Mouse (Mus musculus) retina, adult 2 months (tissue): ENCODE measurements around the gene 9930104L06Rik.
"Not testable (repeated sequence)": the region's sequence is repeated elsewhere in the genome, so short reads cannot be mapped to it uniquely, and the experiment has no call there.

Experiments
- DNase-seq: peaks from one replicate; pipeline ENCODE4 v3.0.0-alpha.2; 2012; ENCODE audit warnings: low read depth, low spot score

9930104L06Rik gene

DNA sequence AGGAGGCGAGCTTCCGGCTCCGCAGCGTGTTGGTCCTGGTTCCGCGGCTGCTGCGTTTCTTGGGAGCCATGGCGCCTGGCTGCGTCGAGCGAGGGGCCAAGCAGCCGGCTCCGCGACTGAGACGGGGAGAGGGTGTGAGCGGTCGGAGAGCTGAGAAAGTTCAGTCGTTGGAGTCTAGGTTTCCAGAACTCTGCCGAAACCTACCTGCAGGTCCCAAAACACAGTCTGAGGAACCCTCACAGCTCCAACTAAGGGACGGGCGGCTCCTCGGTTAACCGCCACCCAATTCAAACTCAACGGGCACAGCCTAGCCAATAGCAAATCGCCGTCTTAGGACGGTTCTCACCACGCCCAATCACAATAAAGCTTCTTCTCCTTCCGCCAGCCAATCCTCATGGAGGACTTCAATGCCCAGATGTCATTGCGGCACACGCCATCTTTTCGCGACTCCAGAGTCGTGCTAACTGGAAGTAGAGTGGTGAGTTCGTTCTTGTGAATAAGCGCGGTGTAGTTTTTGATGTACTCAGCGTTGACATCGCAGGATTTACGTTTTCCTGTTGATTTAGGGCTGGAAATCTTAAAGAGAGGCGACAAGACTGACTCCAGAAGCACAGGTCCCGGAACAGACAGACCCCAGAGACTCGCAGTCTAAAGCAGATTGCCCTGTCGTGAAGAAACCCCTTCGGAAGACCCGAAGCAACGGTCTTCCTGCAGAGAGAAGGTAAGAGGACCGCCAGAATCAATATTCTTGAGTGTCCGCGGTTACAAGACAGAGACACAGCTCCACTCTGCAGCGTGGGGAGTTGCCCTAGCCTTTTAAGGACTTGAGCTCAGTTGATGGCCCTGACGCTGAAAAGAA, at the start of gene 9930104L06Rik:
Gene 9930104L06Rik (plus strand): TSS at position 436 of the 859 bp plus-strand sequence.
- peak; percentile 89 for DNase-seq

GRCm38 (mm10) chr4:124888702-124889101, 48.1 kb upstream of the 9930104L06Rik start:
- no peak for DNase-seq

DNA sequence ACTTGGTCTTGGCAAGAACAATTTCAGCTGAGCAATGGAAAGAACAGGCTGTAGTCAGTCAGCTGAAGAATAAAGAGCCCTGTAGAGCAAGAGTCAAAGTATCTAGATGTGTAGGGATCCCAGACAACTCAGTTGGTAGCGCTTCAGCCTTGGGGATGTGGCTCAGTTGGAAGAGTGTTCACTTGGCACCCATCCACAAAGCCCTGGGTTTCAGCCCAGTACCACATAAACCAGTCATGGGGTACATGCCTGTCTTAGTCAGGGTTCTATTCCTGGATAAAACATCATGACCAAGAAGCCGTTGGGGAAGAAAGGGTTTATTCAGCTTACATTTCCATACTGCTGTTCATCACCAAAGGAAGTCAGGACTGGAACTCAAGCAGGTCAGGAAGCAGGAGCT, 46.9 kb upstream of the 9930104L06Rik start:
- no peak for DNase-seq

DNA sequence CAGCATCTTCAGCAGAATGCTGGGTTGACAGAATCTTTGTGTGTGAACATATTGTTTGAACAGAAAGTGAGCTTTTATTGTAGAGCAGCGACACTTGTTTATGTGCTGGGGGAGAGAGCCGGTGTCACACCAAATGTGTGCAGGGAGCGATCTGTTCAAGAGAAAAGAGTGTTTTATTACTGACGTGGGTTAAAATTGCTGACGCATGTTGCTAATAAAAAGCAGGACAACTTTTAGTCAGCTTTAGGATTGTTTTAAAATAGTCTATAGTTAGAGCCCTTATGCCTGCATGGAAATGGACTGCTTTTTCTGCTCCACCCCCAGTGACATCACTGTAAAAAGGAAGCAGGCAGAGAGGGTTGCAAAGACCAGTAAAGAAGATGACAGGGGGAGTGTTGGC, 46.0 kb upstream of the 9930104L06Rik start:
- no peak for DNase-seq

DNA sequence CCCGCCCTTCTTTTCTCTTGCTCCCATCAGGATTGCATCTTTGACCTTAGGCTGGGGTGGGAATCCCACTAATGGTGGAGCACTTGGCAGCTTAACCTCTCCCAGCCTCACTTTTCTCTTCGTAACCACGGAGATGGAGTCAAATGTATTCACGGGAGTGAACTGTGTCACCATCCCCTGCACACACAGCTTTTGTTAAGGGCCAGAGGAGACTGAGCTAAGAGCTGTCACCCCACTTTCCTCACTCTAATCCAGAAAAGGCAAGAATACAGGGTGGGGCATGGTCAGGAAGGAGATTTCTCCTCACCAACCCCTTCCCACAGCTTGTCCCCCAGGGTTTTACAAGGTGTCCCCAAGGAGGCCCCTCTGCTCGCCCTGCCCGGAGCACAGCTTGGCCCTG, 43.1 kb upstream of the 9930104L06Rik start:
- no peak for DNase-seq

DNA sequence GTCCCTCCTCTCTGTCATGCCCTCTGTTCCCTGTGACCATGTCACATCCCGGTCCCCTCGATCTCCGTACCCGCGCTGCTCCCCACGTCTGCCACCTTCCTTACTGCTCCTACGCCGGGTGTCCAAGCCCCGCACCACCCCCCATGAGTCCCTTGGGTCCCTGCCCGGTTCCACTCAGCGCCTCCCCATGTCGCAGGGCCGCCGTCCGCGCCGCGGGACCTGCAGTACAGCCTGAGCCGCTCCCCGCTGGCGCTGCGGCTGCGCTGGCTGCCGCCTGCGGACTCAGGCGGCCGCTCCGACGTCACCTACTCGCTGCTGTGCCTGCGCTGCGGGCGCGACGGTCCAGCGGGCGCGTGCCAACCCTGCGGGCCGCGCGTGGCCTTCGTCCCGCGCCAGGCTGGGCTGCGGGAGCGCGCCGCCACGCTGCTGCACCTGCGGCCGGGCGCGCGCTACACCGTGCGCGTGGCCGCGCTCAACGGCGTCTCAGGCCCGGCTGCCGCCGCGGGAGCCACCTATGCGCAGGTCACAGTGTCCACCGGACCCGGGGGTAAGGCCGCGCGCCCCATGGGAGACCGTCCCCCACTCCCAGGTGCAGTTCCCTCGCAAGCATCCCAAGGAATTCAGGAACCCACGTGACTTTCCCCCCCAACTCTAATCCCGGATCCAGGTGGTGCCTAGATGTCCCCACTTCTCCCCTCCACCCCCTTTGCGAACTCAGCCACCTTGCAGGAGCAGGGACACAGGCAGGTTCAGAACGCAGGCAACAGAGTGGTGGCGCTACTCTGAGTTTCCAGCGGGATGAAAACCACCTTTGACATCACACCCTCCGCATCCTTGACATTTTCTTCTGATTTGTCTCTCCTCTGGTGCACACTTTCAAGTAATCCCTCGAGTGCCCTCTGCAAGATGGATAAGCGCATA, 42.1 kb upstream of the 9930104L06Rik start:
- no peak for DNase-seq

GRCm38 (mm10) chr4:124898428-124898827, 38.4 kb upstream of the 9930104L06Rik start:
- DNase-seq = no peak

DNA sequence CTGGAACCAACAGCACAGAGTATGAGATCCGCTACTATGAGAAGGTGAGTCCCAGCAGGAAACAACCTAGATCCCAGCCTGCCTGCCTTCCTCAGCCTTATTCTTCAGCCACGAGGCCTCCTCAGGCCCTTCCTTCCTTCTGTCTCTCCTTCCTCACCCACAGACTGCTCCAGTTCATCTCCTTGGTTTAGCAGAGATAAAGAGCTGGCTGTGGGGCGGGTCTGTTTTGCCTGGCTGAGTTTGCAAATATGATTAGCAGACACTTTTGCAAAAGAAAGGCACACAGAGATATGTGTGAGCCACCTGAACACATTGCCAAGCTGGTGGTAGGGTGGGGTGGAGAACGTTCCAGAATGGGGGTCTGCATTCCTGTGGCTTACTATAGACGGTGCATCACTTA, 36.9 kb upstream of the 9930104L06Rik start:
- DNase-seq = no peak

DNA sequence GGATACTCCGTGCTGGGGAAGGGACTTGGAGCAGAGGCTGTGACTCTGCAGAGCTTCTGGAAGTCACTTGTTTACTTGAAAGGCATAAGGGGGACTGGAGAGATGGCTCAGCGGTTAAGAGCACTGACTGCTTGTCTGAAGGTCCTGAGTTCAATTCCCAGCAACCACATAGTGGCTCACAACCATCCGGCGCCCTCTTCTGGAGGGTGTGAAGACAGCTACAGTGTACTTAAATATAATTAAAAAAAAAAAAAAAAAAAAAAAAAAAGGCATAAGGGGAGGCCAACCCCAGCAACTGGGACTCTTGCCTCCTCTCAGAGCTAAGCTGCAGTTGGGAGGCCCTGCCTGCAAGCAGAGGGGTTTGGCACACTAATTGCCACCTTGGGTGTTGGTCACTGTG, 31.4 kb upstream of the 9930104L06Rik start:
- no peak for DNase-seq

DNA sequence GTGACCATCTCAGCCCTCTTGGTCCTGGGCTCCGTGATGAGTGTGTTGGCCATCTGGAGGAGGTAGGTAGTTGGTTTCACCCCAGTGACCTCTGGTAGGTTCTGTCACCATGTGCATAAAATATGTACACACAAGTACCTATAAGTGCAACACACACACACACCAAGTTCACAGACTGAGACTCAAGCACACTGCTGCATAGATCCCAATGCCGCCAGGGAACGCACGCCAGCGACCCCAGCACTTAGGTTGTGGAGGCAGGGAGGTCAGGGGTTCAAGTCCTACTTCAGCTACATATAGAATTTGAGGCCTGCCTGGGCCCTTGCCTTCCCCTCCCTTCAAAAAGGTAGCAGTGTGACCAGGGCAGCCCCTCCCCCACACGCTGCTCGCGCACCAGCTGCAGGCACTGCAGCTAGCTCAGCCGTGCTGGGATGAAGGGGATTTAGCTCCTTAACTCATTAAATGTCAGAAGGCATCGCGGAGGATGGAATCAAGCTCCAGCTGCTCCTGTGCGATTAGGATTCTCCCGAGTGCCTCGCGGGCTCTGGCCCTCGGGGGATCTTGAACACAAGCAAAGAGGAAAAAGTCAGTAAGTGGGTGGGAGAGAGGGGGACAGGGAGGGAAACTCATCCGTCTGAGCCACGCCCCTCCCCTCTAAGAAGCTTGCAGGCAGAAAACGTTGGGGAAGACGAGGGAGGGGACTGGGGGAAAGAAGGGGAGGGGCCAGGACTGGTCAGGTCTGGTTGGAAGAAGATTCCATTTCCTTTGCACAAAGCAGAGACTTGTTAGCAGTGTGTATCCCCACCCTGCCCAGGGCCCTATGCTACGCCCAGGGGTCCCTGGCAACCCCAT, 30.7 kb upstream of the 9930104L06Rik start:
- DNase-seq = peak; percentile 49

GRCm38 (mm10) chr4:124928102-124928501, 8.7 kb upstream of the 9930104L06Rik start:
- DNase-seq = no peak

GRCm38 (mm10) chr4:124939211-124939610, 2.4 kb downstream of the 9930104L06Rik start, which contains the start of gene Cdca8:
Gene Cdca8, minus strand, starts transcription at chr4:124939311.
- DNase-seq = not testable (repeated sequence)

DNA sequence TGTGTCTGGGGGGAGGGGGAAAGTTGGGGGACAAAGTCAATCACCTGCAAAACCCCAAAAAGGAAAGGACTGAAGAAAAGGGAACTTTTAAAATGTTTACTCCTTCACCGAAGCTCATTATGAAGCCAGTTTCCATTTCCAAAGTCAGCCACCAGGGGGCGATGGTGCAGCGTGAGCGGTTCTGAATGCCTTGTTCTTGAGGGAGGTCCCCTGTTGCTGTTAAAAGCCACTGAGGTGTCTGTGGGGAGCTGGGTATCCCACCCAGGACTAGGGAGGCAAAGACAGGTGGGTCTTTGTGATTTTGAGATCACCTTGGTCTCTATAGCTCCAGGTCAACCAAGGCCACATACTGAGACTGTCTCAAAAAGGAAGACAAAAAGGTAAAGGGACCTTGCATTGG, 6.2 kb downstream of the 9930104L06Rik start:
- DNase-seq = peak; percentile 34

- no peak for DNase-seq
These were observed 6.9 kb downstream of the 9930104L06Rik start for GRCm38 (mm10) chr4:124943781-124944180.

GRCm38 (mm10) chr4:124944961-124945360, 8.1 kb downstream of the 9930104L06Rik start:
- no peak for DNase-seq

GRCm38 (mm10) chr4:124949488-124949887, 12.6 kb downstream of the 9930104L06Rik start:
- no peak for DNase-seq

GRCm38 (mm10) chr4:124950181-124951035, 13.6 kb downstream of the 9930104L06Rik start:
- DNase-seq = no peak

DNA sequence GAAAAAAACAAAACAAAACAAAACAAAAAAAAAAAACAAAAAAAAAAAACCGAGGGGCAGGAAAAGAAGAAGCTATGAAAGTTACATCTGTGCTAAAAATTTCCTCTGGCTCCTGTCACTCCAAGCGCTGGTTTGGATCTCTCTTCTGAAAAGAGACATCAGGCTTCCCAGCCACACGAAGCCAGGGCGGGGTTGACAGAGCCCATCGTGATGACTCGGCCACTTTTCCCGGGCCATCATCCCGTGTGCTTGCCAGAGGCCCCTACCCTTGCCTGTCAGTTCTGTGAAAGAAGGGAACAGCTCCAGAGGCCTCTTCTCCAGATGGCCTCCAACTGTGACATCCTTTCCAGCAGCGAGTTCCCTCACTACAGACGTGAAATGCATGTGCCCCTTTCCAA, 14.2 kb downstream of the 9930104L06Rik start:
- no peak for DNase-seq

DNA sequence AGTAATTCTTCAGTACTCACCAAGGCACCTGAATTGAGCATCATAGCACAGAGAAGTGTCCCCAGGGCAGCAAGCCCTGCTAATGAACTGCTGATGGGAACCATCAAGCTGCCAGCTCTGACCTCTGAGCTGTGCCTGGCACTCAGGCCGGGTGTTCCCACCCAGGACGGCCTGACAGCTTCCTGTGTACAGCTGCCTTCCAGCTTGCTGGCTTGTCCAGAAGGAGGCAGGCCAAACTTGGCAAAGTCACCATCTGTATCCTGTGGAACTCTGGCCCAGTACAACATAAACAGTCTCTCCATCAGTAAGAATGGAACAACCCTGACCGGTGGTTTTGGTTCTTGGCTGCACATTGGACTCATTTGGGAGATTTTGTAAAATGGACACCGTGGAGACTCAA, 16.7 kb downstream of the 9930104L06Rik start:
- DNase-seq = no peak

- no peak for DNase-seq
These were observed 20.4 kb downstream of the 9930104L06Rik start for GRCm38 (mm10) chr4:124957284-124957683.
